Mouse (Mus musculus) MEL (cell line): Measurements from ENCODE around the gene Gm21969. TPM values are rescaled to one million over a fixed set of nuclear protein-coding genes. Genes with fewer than 3 reads are reported as not detected.

Experiments
- DNase-seq: peaks from one replicate; pipeline ENCODE4 v3.0.0; 2011; ENCODE audit warnings: low read depth, low spot score
- H3K27ac ChIP-seq: 2 replicates; pipeline ENCODE4 v1.5.1; 2012; ENCODE audit warnings: low read depth, mild to moderate bottlenecking, control low read depth, low read length, moderate library complexity; ENCODE audit not compliant: control insufficient read depth
- H3K27me3 ChIP-seq, 2 experiments: fragments of 150-350 bp in 1 of 2; sonication (generic) in 1 of 2; 2 replicates each; pipeline ENCODE4 v1.6.1; 2012; ENCODE audit warnings: low read length in 2 of 2, mild to moderate bottlenecking in 2 of 2, improper control_type of control experiment in 1 of 2, moderate library complexity in 1 of 2; ENCODE audit not compliant: insufficient read depth in 2 of 2, control insufficient read depth in 1 of 2
- H3K36me3 ChIP-seq, 2 experiments: 2 replicates each; pipeline ENCODE4 v1.6.1; 2012 to 2014; ENCODE audit warnings: low read length in 2 of 2, improper control_type of control experiment in 1 of 2, inconsistent platforms in 1 of 2, mild to moderate bottlenecking in 1 of 2; ENCODE audit not compliant: insufficient read depth in 2 of 2, control insufficient read depth in 1 of 2
- H3K4me1 ChIP-seq, 2 experiments: fragments of 150-350 bp in 1 of 2; sonication (generic) in 1 of 2; 2 replicates each; pipeline ENCODE4 v1.6.1; 2012; ENCODE audit warnings: low read length in 2 of 2, improper control_type of control experiment in 1 of 2, mild to moderate bottlenecking in 1 of 2; ENCODE audit not compliant: insufficient read depth in 2 of 2, control insufficient read depth in 1 of 2
- H3K4me3 ChIP-seq, 2 experiments: fragments of 150-350 bp in 1 of 2; sonication (generic) in 1 of 2; 2 replicates each; pipeline ENCODE4 v1.5.1; 2012; ENCODE audit warnings: low read depth in 2 of 2, low read length in 2 of 2, mild to moderate bottlenecking in 2 of 2, moderate library complexity in 2 of 2, control low read depth in 1 of 2, improper control_type of control experiment in 1 of 2; ENCODE audit not compliant: control insufficient read depth in 1 of 2, insufficient read depth in 1 of 2
- H3K79me2 ChIP-seq: 2 replicates; pipeline ENCODE4 v1.6.1; 2012; ENCODE audit warnings: mild to moderate bottlenecking, low read length, moderate library complexity; ENCODE audit not compliant: control insufficient read depth, poor library complexity, insufficient read depth
- H3K9ac ChIP-seq: 2 replicates; pipeline ENCODE4 v1.6.1; 2012; ENCODE audit warnings: low read depth, mild to moderate bottlenecking, control low read depth, low read length, moderate library complexity; ENCODE audit not compliant: control insufficient read depth, poor library complexity, severe bottlenecking
- H3K9me3 ChIP-seq: fragments of 150-350 bp; sonication (generic); replicated peaks from 2 replicates; pipeline ENCODE4 v1.6.1; 2012; ENCODE audit warnings: mild to moderate bottlenecking, low read length, improper control_type of control experiment, moderate library complexity; ENCODE audit not compliant: insufficient read depth
- ELF1 ChIP-seq: IDR thresholded peaks from 2 replicates; pipeline ENCODE4 v1.6.1; 2014; ENCODE audit warnings: low read depth, mild to moderate bottlenecking, inconsistent platforms, low read length, improper control_type of control experiment, moderate library complexity
- MAFK ChIP-seq: IDR thresholded peaks from 2 replicates; pipeline ENCODE4 v1.6.1; 2011; ENCODE audit warnings: low read depth, mild to moderate bottlenecking, low read length, improper control_type of control experiment, borderline replicate concordance
- MAX ChIP-seq: IDR thresholded peaks from 2 replicates; pipeline ENCODE4 v1.6.1; 2011; ENCODE audit warnings: low read length, improper control_type of control experiment
- MXI1 ChIP-seq: IDR thresholded peaks from 2 replicates; pipeline ENCODE4 v1.6.1; 2011; ENCODE audit warnings: mild to moderate bottlenecking, low read depth, low read length, improper control_type of control experiment
- MYB ChIP-seq: IDR thresholded peaks from 2 replicates; pipeline ENCODE4 v1.6.1; 2011; ENCODE audit warnings: mild to moderate bottlenecking, low read depth, low read length, improper control_type of control experiment
- MYC ChIP-seq: IDR thresholded peaks from 2 replicates; pipeline ENCODE4 v1.6.1; 2011; ENCODE audit warnings: low read depth, mild to moderate bottlenecking, low read length, improper control_type of control experiment, moderate library complexity
- POLR2A ChIP-seq, 2 experiments: IDR thresholded peaks; 2 replicates each; pipeline ENCODE4 v1.6.1; 2011 to 2012; ENCODE audit warnings: low read length in 2 of 2, mild to moderate bottlenecking in 2 of 2, control low read depth in 1 of 2, improper control_type of control experiment in 1 of 2, low read depth in 1 of 2, moderate library complexity in 1 of 2; ENCODE audit not compliant: control insufficient read depth in 1 of 2, insufficient read depth in 1 of 2, poor library complexity in 1 of 2
- RAD21 ChIP-seq: IDR thresholded peaks from 2 replicates; pipeline ENCODE4 v1.6.1; 2011; ENCODE audit warnings: mild to moderate bottlenecking, low read depth, low read length, improper control_type of control experiment
- TAL1 ChIP-seq: IDR thresholded peaks from 2 replicates; pipeline ENCODE4 v1.6.1; 2012; ENCODE audit warnings: mild to moderate bottlenecking, inconsistent platforms, low read length, moderate library complexity, mixed read lengths
- TBP ChIP-seq: IDR thresholded peaks from 2 replicates; pipeline ENCODE4 v1.8.0; 2011; ENCODE audit warnings: low read depth, low read length, improper control_type of control experiment
- TCF12 ChIP-seq: IDR thresholded peaks from 2 replicates; pipeline ENCODE4 v1.6.1; 2014; ENCODE audit warnings: low read depth, mild to moderate bottlenecking, inconsistent platforms, low read length, improper control_type of control experiment, moderate library complexity
- UBTF ChIP-seq: IDR thresholded peaks from 2 replicates; pipeline ENCODE4 v1.6.1; 2012; ENCODE audit warnings: low read depth, mild to moderate bottlenecking, inconsistent platforms, low read length, improper control_type of control experiment, moderate library complexity, borderline replicate concordance; ENCODE audit not compliant: insufficient read depth
- USF1 ChIP-seq: IDR thresholded peaks from 2 replicates; pipeline ENCODE4 v1.6.1; 2014; ENCODE audit warnings: low read depth, mild to moderate bottlenecking, inconsistent platforms, low read length, improper control_type of control experiment, moderate library complexity
- USF2 ChIP-seq, 2 experiments: IDR thresholded peaks; 2 replicates each; pipeline ENCODE4 v1.6.1; 2011 to 2012; ENCODE audit warnings: improper control_type of control experiment in 2 of 2, low read length in 2 of 2, borderline replicate concordance in 1 of 2, inconsistent platforms in 1 of 2, low read depth in 1 of 2, mild to moderate bottlenecking in 1 of 2; ENCODE audit not compliant: insufficient read depth in 1 of 2
- ZNF384 ChIP-seq: IDR thresholded peaks from 2 replicates; pipeline ENCODE4 v1.6.1; 2012; ENCODE audit warnings: low read depth, mild to moderate bottlenecking, inconsistent platforms, low read length, improper control_type of control experiment
- polyA plus RNA-seq, 2 experiments: library from polyadenylated mRNA; stranded (reverse) in 1 of 2; unstranded in 1 of 2; fragments of >175 nt in 1 of 2; fragments of >200 nt in 1 of 2; gene quantifications; 2 replicates each; pipeline versions ENCODE4 v1.2.1 to v1.2.4; 2012; ENCODE audit warnings: low replicate concordance in 2 of 2, low read depth in 1 of 2; ENCODE audit not compliant: insufficient read length in 2 of 2, insufficient read depth in 1 of 2, missing spikeins in 1 of 2
- total RNA-seq: library from RNA; depleted of rRNA; stranded (reverse); fragments of 300-350 nt; gene quantifications from 2 replicates; pipeline ENCODE4 v1.2.3, GENCODE M21; 2012

Gene Gm21969
- total and polyA plus RNA-seq, 3 experiments: 0.03 TPM; not detected in 2

DNA sequence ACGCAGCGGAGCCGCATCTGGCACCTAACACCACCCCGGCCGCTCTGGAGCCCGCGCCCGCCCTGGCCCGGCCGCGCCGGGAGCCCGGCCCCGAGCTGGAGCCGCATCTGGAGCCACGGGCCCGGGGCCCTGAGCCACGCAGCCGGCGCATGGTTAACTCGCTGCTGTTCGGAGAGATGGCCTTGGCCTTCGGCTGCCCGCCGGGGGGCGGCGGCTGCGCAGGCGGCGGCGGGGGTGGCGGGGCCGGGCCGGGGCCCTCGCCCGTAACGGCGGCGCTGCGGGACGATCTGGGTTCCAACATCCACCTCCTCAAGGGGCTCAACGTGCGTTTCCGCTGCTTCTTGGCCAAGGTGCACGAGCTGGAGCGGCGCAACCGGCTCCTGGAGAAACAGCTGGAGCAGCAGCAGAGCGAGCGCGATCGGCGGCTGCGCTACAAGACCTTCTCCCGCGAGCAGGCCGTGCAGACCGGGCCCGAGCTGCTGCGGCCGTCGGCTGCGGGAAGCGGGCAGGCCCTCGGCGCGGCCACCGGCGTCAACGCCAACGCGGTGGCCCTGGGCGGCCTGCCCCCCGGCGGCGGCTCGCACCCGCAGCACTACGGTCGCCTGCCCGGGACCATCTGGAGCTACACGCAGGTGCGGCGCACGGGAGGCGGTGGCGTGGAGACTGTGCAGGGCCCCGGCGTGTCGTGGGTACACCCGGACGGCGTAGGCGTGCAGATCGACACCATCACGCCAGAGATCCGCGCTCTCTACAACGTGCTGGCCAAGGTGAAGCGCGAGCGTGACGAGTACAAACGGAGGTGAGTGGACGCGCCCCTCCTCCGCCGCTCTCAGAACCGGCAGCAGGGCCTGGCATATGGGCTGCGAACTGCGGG is 27.9 kb upstream of the Gm21969 start:
- H3K9me3 ChIP-seq: no peaks in the 10 kb centered on the region
- peaks cover 0 to 4% of the 10 kb centered on the region in 2 experiments; a peak in 3 of 4 replicates for H3K4me1 ChIP-seq
- peak; percentile 50 for DNase-seq
- peaks cover 0 to 8% of the 10 kb centered on the region in 2 experiments; a peak in 2 of 4 replicates for H3K27me3 ChIP-seq
- H3K27ac ChIP-seq: no peak overlapping the region
- TF ChIP-seq MAFK (no peak), UBTF (0 out of 2 replicates have a peak, but pooled peaks have one; percentile 22), USF2 (IDR thresholded peaks at IDR 0.05; ENCODE audit: borderline replicate concordance in 1 of 2, insufficient read depth in 1 of 2, low read depth in 1 of 2, low read length in 2 of 2) (no peak), POLR2A (IDR thresholded peaks at IDR 0.05; ENCODE audit: control insufficient read depth in 1 of 2, insufficient read depth in 1 of 2, low read depth in 1 of 2, low read length in 2 of 2, poor library complexity in 1 of 2) (peak in 1 of 2 experiments; percentile 13; a peak in 1 of 4 replicates)
- TF ChIP-seq, all 39 proteins: peak for 2
- Histone ChIP-seq H3K36me3 (no peaks in the 10 kb centered on the region), H3K4me3 (peak overlapping the region; percentile 56 to 82), H3K9ac (peak overlapping the region; percentile 70), H3K79me2 (no peaks in the 10 kb centered on the region)

DNA sequence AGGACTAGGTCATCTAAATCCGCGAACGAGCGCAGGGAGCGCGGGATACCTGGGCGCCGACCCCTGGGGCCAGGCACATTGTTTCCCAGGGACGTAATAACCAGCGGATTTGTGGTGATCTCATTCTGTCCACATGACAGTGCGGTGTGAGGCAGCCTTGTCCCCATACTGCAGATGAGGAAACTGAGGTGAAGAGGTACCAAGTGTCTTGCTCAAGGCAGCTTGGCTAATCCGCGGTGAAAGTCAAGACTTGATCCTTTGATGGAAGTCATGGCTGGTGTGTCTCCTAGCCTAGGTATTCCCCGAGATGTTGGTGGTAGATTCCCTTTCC is 27.3 kb upstream of the Gm21969 start:
- TF ChIP-seq MXI1: no peak
- no peak for TF ChIP-seq MYC
- no peak for TF ChIP-seq RAD21
- no peak for TF ChIP-seq UBTF
- no peak for TF ChIP-seq USF1
- Histone ChIP-seq H3K36me3 (no peaks in the 10 kb centered on the region), H3K27me3 (peaks cover 0 to 8% of the 10 kb centered on the region in 2 experiments; a peak in 2 of 4 replicates), H3K4me3 (peak overlapping the region in 1 of 2 experiments; percentile 56; a peak in 2 of 4 replicates), H3K9me3 (no peaks in the 10 kb centered on the region), H3K79me2 (no peaks in the 10 kb centered on the region), H3K9ac (no peak overlapping the region), H3K27ac (no peak overlapping the region), H3K4me1 (peaks cover 0 to 4% of the 10 kb centered on the region in 2 experiments; a peak in 3 of 4 replicates)
- DNase-seq: peak; percentile 14

DNA sequence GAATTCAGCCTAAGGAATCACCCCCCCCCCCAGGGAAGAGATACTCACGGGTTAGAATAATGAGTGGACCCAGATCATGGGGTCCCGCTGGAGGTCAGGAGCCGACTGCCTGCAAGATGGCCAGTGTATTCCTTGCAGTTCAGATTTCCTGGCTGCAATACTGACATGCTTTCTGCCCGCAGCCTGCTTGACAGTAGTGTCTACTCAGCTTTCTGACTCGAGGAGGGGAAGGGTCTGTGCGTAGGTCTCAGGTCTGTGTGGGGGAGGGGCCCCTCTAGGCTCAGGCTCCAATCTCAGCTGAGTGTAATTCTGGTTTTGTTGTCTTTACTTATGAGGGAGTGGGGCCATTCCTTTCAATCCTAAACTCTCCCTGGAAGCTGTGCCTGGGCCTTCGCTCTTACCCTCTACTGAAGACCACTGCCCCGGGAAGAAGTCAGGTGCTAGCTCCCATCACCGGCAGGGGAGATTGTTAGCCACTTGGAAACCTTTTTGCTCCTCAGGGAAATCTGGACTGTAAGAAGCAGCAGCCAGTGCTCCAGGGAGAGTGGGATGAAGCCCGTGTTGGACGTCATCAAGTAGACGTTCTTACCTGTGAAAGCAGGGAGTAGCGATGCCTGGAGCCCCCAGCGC is 26.6 kb upstream of the Gm21969 start:
- no peaks in the 10 kb centered on the region for H3K36me3 ChIP-seq
- TF ChIP-seq ELF1: no peak
- no peak for TF ChIP-seq ZNF384
- TF ChIP-seq MAX: no peak
- TF ChIP-seq TAL1: no peak
- no peak for TF ChIP-seq MYB
- no peak for TF ChIP-seq TCF12
- TF ChIP-seq TBP: no peak
- TF ChIP-seq, all 39 proteins: peak for 0
- Histone ChIP-seq H3K79me2 (no peaks in the 10 kb centered on the region), H3K27me3 (peaks cover 0 to 8% of the 10 kb centered on the region in 2 experiments; a peak in 2 of 4 replicates), H3K27ac (no peak overlapping the region), H3K9me3 (no peaks in the 10 kb centered on the region), H3K4me3 (no peak overlapping the region), H3K4me1 (peaks cover 0 to 4% of the 10 kb centered on the region in 2 experiments; a peak in 3 of 4 replicates), H3K9ac (no peak overlapping the region)
- DNase-seq: no peak
